Mouse (Mus musculus): ENCODE data around the gene Kif1b.
"Not testable (repeated sequence)": the region's sequence is repeated elsewhere in the genome, so short reads cannot be mapped to it uniquely, and the experiment has no call there.

Kif1b gene

DNA sequence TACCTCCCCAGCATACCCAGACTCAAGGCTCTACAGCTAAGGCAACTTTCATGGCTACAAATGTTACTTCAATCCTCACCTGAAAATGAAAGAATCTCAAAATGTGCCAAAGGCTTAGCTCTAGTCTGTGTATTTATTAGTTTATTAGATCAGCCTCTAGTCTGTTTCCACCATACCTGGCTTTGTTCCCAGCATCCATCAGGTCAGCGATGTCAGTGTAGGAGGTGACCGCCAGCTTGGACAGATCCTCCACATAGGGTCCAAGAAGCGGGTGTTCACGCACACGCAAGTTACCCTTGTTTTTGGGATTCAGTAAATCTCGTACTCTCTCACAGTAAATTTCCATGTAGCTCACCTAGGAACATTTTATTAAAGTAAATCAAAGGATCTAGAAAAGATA lies 37.0 kb downstream of the Kif1b start:
- DNase-seq (ENCODE audit: low read depth, low spot score) = no peak

DNA sequence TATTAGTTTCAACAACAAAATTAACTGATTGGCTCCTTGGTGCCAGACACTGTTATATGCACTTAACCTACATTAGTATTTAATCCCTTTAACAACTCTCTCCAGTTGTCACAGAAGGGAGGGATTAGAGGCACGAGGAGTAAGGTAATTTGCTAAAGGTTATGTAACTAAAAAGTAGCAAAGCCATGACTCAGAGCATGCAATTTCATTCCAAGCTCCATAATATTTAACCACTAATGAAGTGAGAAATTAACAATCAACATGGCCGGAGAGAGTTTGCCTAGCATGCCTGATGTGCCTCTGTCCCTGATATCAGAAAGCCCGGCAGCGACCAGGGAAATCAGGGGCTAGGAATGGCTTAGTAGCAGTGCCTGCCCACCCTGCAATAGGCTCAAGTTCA lies 38.5 kb downstream of the Kif1b start:
- no peak for DNase-seq (ENCODE audit: low read depth, low spot score)

- DNase-seq (ENCODE audit: low read depth, low spot score) = no peak
Observed at GRCm38 (mm10) chr4:149264895-149265294, 42.6 kb downstream of the Kif1b start.

DNA sequence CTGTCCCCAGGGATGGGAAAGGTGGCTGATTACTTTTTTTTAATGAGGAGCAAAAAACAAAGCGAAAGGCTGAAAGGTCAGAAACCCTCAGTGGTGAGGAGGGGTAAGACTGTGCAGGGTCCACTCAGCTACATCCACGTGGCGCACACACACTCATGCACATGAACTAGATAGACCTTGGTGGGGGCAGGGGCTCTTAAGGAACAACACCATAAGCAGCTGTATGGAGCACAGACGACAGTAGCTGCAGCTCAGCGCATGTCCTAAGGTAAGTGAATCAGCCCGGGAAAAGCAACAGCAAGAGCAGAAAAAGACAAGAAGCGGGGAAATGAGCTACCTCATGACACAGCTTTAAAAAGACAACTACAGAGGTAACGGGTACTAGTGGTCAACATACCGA lies 44.3 kb downstream of the Kif1b start:
- no peak for DNase-seq (ENCODE audit: low read depth, low spot score)

GRCm38 (mm10) chr4:149261466-149261865 lies 46.0 kb downstream of the Kif1b start:
- no peak for DNase-seq (ENCODE audit: low read depth, low spot score)

- no peak for DNase-seq (ENCODE audit: low read depth, low spot score)
Observed at GRCm38 (mm10) chr4:149260911-149261310, 46.6 kb downstream of the Kif1b start.

GRCm38 (mm10) chr4:149259391-149260094 lies 48.0 kb downstream of the Kif1b start:
- DNase-seq (ENCODE audit: low read depth, low spot score) = no peak

DNA sequence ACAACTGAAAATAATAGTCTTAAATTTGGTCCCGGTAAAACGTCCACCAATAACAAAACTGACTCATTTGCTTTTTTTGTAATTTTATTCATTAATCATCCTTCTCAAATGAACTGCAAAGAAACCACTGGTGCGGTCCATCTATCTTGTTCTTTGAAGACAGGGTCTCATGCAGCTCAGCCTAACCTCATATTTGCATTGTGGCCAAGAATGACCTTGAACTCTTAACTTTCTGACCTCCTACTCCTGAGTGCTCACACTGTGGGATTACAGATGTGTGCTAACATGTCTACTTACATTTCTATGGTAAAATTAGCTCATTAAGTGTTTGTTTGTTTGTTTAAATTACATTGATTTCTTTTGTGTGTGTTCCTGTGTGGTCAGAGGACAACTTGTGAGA lies 48.6 kb downstream of the Kif1b start:
- no peak for DNase-seq (ENCODE audit: low read depth, low spot score)

- DNase-seq (ENCODE audit: low read depth, low spot score) = no peak
Observed at GRCm38 (mm10) chr4:149256511-149257300, 50.8 kb downstream of the Kif1b start.

GRCm38 (mm10) chr4:149255277-149256270 lies 51.9 kb downstream of the Kif1b start:
- peak; percentile 77 for DNase-seq (ENCODE audit: low read depth, low spot score)

- no peak for DNase-seq (ENCODE audit: low read depth, low spot score)
Observed at GRCm38 (mm10) chr4:149254827-149255226, 52.7 kb downstream of the Kif1b start.

GRCm38 (mm10) chr4:149249311-149249710 lies 58.2 kb downstream of the Kif1b start:
- DNase-seq (ENCODE audit: low read depth, low spot score) = no peak

DNA sequence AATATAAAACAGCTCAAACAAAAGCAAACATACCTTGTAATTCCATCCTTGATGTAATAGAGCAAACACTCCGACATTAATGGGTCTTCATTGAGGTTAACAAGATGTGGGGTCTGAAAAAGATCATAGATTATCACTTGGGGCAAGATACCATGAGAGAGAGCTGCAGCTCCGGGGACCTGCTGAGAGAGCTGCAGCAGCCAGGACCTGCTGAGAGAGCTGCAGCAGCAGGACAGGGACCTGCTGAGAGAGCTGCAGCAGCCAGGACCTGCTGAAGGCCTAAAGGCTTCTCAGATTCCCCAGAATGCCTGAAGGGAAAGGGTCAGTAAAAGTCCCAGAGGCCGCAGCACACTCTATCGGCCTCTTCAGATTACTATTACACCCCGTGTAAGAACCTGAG lies 59.7 kb downstream of the Kif1b start:
- no peak for DNase-seq (ENCODE audit: low read depth, low spot score)

- DNase-seq (ENCODE audit: low read depth, low spot score) = no peak
Observed at GRCm38 (mm10) chr4:149247156-149247633, 60.3 kb downstream of the Kif1b start.

DNA sequence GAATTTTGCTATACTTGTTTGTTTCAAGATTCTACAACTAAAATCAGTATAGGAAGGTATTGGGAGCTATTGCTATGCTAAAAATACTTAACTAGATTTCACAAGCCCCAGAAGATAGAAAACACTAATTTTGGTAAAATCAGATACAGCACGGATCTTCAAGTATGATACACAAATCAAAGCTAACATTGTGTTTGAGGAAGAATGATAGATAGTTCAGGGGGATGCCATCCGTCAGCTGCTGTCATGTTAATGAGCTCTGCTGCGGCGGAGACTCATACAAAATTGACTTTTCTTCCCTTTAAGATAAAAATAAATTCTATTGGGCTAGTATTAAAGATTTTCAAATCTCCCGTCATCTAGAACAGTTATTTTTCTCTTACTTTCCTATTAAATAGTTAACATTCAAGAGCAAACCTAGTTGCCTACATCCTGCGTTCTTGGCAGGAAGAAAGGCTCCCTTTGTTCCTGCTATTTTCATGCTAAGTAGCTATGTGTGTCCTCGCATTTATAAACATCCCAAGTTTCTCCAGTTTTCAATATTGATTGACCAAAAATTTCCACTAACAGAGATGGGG lies 60.8 kb downstream of the Kif1b start:
- no peak for DNase-seq (ENCODE audit: low read depth, low spot score)

DNA sequence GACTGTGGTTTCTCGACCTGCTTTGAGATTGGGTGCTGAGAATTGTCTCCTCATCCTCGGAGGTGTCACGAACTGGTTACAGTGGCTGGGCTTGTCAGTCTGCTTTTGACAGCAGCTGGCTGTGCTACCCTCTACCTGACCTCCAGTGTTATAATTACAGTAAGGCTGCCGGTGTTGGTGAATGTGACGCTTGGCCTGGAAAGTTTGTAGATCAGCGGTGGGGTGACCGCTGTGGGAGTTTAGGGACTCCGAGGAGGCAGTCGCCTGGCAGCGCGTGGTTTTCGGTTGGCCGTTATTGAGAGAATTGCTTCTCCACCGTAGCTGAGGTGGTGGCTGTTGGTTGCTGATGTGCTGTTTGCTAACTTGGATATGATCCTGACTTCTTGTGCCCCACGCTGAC lies 70.5 kb downstream of the Kif1b start:
- DNase-seq (ENCODE audit: low read depth, low spot score) = no peak

DNA sequence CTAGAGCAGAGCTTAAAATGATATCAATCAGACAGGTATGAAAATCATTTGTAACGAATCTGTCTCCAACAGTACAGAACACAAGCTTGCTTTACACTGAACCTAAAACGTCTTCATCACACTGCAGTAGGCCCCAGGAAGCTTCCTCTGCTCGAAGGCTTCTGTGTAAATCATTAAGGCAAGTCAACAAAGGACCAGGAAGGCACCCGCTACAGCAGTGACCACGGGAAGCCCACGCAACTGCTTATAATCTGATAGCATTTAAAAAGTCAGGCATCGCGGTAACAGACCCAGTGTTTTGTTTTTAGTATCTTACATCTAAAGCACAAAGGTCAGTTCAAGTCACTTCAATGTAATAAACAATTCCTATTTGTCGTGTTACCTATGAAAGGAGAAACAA lies 73.6 kb downstream of the Kif1b start:
- no peak for DNase-seq (ENCODE audit: low read depth, low spot score)

- DNase-seq (ENCODE audit: low read depth, low spot score) = not testable (repeated sequence)
Observed at GRCm38 (mm10) chr4:149228682-149229081, 78.8 kb downstream of the Kif1b start.

- DNase-seq (ENCODE audit: low read depth, low spot score) = no peak
Observed at GRCm38 (mm10) chr4:149228256-149228655, 79.2 kb downstream of the Kif1b start.

DNA sequence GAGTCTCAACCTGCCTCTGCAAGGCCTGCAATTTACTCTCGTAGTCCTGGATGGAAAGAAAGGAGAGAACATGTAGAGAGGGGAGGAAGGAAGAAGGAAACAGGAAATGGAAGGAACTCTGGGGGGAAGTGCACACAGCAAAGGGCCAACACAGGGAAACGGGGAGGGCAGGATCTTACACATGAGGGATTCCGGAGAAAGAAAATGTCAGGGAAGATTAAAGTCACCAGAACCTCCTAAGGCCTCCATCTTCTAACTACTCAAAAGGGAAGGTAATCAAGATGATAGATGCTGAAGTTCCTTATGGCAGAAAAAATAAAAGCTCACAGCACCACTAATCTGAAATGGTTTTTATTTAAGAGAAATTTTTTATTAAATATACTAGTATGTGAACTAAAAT lies 81.2 kb downstream of the Kif1b start:
- no peak for DNase-seq (ENCODE audit: low read depth, low spot score)

DNA sequence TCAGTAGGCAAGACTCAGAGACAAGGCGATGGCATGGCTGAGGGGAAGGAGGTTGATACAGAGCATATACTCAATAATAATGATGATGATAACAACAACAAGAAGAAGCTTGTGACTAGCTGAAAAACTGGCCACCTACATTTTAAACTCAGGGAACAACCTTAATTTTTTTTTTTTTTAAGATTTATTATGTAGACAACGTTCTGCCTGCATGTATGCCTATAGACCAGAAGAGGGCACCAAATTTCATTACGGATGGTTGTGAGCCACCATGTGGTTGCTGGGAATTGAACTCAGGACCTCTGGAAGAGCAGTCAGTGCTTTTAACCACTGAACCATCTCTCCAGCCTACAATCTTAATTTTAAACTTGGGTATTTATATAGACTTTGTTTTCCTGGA lies 84.0 kb downstream of the Kif1b start:
- DNase-seq (ENCODE audit: low read depth, low spot score) = no peak
